Comparison of ENCODE assay signal across 8 mouse cellular contexts in the genomic region with DNA sequence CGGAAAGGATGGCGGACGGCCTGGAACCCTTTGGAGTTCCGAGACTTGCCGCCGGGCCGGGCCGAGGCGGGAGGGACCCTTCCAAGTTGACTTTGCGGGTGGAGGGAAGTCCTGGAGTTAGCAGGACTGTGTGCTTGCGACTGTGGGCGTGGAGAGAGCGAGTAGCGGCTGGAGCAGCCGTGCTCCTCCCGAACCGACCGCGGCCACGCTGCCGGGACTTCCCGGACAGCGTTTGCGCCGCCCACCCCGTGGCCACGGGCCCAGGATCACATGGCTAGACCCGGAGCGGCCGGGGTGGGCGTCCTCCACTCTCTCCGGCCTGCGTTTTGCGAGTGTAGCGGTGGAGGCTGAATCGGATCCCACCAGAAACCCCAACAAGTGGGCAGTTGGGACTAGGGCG. TPM values are rescaled to one million over a fixed set of nuclear protein-coding genes. Genes with fewer than 3 reads are reported as not detected.
DNase-seq lines count a peak whose midpoint lies in the region; ATAC-seq lines count a peak whose summit lies in the region.
"Not testable (repeated sequence)": the region's sequence is repeated elsewhere in the genome, so short reads cannot be mapped to it uniquely, and the experiment has no call there.

No protein-coding gene starts in this region.

- 36% methylated on average over 17 of the region's 37 CpGs for WGBS in embryonic facial prominence, embryonic 12.5 days
- 36% methylated on average over 14 of the region's 37 CpGs for WGBS in forebrain, embryonic 15.5 days
- 28% methylated on average over 16 of the region's 37 CpGs for WGBS in heart, embryonic 15.5 days
- 26% methylated on average over 9 of the region's 37 CpGs for WGBS in intestine, embryonic 14.5 days
- 22% methylated on average over 16 of the region's 37 CpGs for WGBS in limb, embryonic 13.5 days
- 14% methylated on average over 13 of the region's 37 CpGs for WGBS in lung, embryonic 15.5 days
- 22% methylated on average over 12 of the region's 37 CpGs for WGBS in midbrain, embryonic 16.5 days
- 21% methylated on average over 13 of the region's 37 CpGs for WGBS in stomach, embryonic 16.5 days

- peak overlapping the region; percentile 17; the same call in 1 of the 2 replicates for H3K4me3 ChIP-seq in embryonic facial prominence, embryonic 12.5 days
- H3K4me3 ChIP-seq in forebrain, embryonic 15.5 days; intestine, embryonic 14.5 days (ENCODE audit: low read depth, low read length); midbrain, embryonic 16.5 days (ENCODE audit: low read depth, low read length): not testable (repeated sequence)
- H3K4me3 ChIP-seq in heart, embryonic 15.5 days, result peak overlapping the region; percentile 33
- peak overlapping the region; percentile 28 for H3K4me3 ChIP-seq in limb, embryonic 13.5 days
- H3K4me3 ChIP-seq in lung, embryonic 15.5 days, result peak overlapping the region; percentile 12; the same call in 1 of the 2 replicates
- H3K4me3 ChIP-seq in stomach, embryonic 16.5 days (replicated peaks; ENCODE audit: low read length), result peak overlapping the region; percentile 31

- H3K9me3 ChIP-seq in embryonic facial prominence, embryonic 12.5 days; forebrain, embryonic 15.5 days; heart, embryonic 15.5 days (replicated peaks); intestine, embryonic 14.5 days (ENCODE audit: control insufficient read depth, low read length); limb, embryonic 13.5 days; lung, embryonic 15.5 days; midbrain, embryonic 16.5 days (replicated peaks; ENCODE audit: control insufficient read depth, low read length, poor library complexity, severe bottlenecking); stomach, embryonic 16.5 days (replicated peaks; ENCODE audit: control insufficient read depth, low read length): not testable (repeated sequence)

- H3K4me1 ChIP-seq in embryonic facial prominence, embryonic 12.5 days; forebrain, embryonic 15.5 days; heart, embryonic 15.5 days (replicated peaks); intestine, embryonic 14.5 days (replicated peaks; ENCODE audit: control insufficient read depth, insufficient read depth, low read length); limb, embryonic 13.5 days; lung, embryonic 15.5 days; midbrain, embryonic 16.5 days (ENCODE audit: control insufficient read depth, insufficient read depth, low read length); stomach, embryonic 16.5 days (ENCODE audit: control insufficient read depth, insufficient read depth, low read length): not testable (repeated sequence)

- H3K4me2 ChIP-seq in embryonic facial prominence, embryonic 12.5 days (replicated peaks), result peak overlapping the region; percentile 31
- peak overlapping the region; percentile 15; the same call in 1 of the 2 replicates for H3K4me2 ChIP-seq in forebrain, embryonic 15.5 days (replicated peaks)
- peak overlapping the region; percentile 52 for H3K4me2 ChIP-seq in heart, embryonic 15.5 days
- H3K4me2 ChIP-seq in intestine, embryonic 14.5 days (ENCODE audit: low read length), result peak overlapping the region; percentile 32
- peak overlapping the region; percentile 51 for H3K4me2 ChIP-seq in limb, embryonic 13.5 days (replicated peaks)
- H3K4me2 ChIP-seq in lung, embryonic 15.5 days, result peak overlapping the region; percentile 42
- H3K4me2 ChIP-seq in midbrain, embryonic 16.5 days (ENCODE audit: low read length), result peak overlapping the region; percentile 33; the same call in 1 of the 2 replicates
- H3K4me2 ChIP-seq in stomach, embryonic 16.5 days (ENCODE audit: low read depth, low read length), result peak overlapping the region; percentile 49

- not testable (repeated sequence) for DNase-seq in intestine, embryonic 14.5 days (ENCODE audit: low spot score)

- not testable (repeated sequence) for H3K36me3 ChIP-seq in embryonic facial prominence, embryonic 12.5 days; forebrain, embryonic 15.5 days; heart, embryonic 15.5 days; intestine, embryonic 14.5 days (ENCODE audit: control insufficient read depth, insufficient read depth, low read length); limb, embryonic 13.5 days; lung, embryonic 15.5 days; midbrain, embryonic 16.5 days (ENCODE audit: control insufficient read depth, insufficient read depth, low read length); stomach, embryonic 16.5 days (ENCODE audit: control insufficient read depth, insufficient read depth, low read length)

- H3K27ac ChIP-seq in embryonic facial prominence, embryonic 12.5 days; forebrain, embryonic 15.5 days (replicated peaks); intestine, embryonic 14.5 days (ENCODE audit: low read depth); limb, embryonic 13.5 days; midbrain, embryonic 16.5 days (ENCODE audit: low read length); stomach, embryonic 16.5 days (ENCODE audit: low read length): not testable (repeated sequence)
- peak overlapping the region; percentile 38 for H3K27ac ChIP-seq in heart, embryonic 15.5 days
- H3K27ac ChIP-seq in lung, embryonic 15.5 days, result peak overlapping the region; percentile 33; the same call in 1 of the 2 replicates

- ATAC-seq in embryonic facial prominence, embryonic 12.5 days (ENCODE audit: insufficient number of reproducible peaks, insufficient read depth, low FRiP score, low TSS enrichment), result 0 out of 2 replicates have a peak, but pooled peaks have one; percentile 60
- peak; percentile 86 for ATAC-seq in forebrain, embryonic 15.5 days (replicated peaks)
- ATAC-seq in heart, embryonic 15.5 days (replicated peaks; ENCODE audit: insufficient number of reproducible peaks, insufficient read depth, low FRiP score, low read depth), result peak; percentile 91
- ATAC-seq in intestine, embryonic 14.5 days (replicated peaks; ENCODE audit: low FRiP score, low TSS enrichment, low read depth), result peak; percentile 92
- peak; percentile 87 for ATAC-seq in limb, embryonic 13.5 days (ENCODE audit: low FRiP score, low read depth)
- ATAC-seq in lung, embryonic 15.5 days (ENCODE audit: borderline replicate concordance, extremely low read depth, low FRiP score, low TSS enrichment), result peak; percentile 87
- peak; percentile 45; the same call in 1 of the 2 replicates for ATAC-seq in midbrain, embryonic 16.5 days
- peak; percentile 93 for ATAC-seq in stomach, embryonic 16.5 days (ENCODE audit: insufficient read depth, low FRiP score)

- H3K9ac ChIP-seq in embryonic facial prominence, embryonic 12.5 days; forebrain, embryonic 15.5 days (replicated peaks); intestine, embryonic 14.5 days (ENCODE audit: low read length); limb, embryonic 13.5 days; lung, embryonic 15.5 days; midbrain, embryonic 16.5 days (ENCODE audit: low read depth, low read length): not testable (repeated sequence)
- H3K9ac ChIP-seq in heart, embryonic 15.5 days, result 0 out of 2 replicates have a peak overlapping the region, but pooled peaks have one; percentile 15
- H3K9ac ChIP-seq in stomach, embryonic 16.5 days (ENCODE audit: low read length), result peak overlapping the region; percentile 52; the same call in 1 of the 2 replicates

- not testable (repeated sequence) for H3K27me3 ChIP-seq in embryonic facial prominence, embryonic 12.5 days; forebrain, embryonic 15.5 days; heart, embryonic 15.5 days; intestine, embryonic 14.5 days (replicated peaks; ENCODE audit: control insufficient read depth, insufficient read depth, low read length); limb, embryonic 13.5 days; lung, embryonic 15.5 days; midbrain, embryonic 16.5 days (ENCODE audit: control insufficient read depth, insufficient read depth, low read depth, low read length); stomach, embryonic 16.5 days (ENCODE audit: control insufficient read depth, insufficient read depth, low read length)

RNA-seq across cellular contexts. Expression of a gene that starts 11.7 kb away (rescaled TPM):
- polyA plus RNA-seq in embryonic facial prominence, embryonic 12.5 days (2016; fragmentation: Nextera tagmentation; extraction: Ambion mirVana), result 4.7 and 6.8 TPM in 2 replicates
- polyA plus RNA-seq in forebrain, embryonic 15.5 days (2015; fragmentation: Nextera tagmentation; extraction: Ambion mirVana), result 0.40 and 0.66 TPM in 2 replicates
- polyA plus RNA-seq in heart, embryonic 15.5 days (2015; fragmentation: Nextera tagmentation; extraction: Ambion mirVana), result 4.0 and 5.5 TPM in 2 replicates
- 3.4 and 3.5 TPM in 2 replicates for polyA plus RNA-seq in intestine, embryonic 14.5 days (2014; fragmentation: Nextera tagmentation; extraction: Ambion mirVana)
- 3.3 and 3.5 TPM in 2 replicates for polyA plus RNA-seq in limb, embryonic 13.5 days (2015; fragmentation: Nextera tagmentation; extraction: Ambion mirVana)
- 2.9 and 3.8 TPM in 2 replicates for polyA plus RNA-seq in lung, embryonic 15.5 days (2015; fragmentation: Nextera tagmentation; extraction: Ambion mirVana)
- polyA plus RNA-seq in midbrain, embryonic 16.5 days (2015; fragmentation: Nextera tagmentation; extraction: Ambion mirVana), result 0.59 and 1.3 TPM in 2 replicates
- 3.4 and 4.6 TPM in 2 replicates for polyA plus RNA-seq in stomach, embryonic 16.5 days (2015; fragmentation: Nextera tagmentation; extraction: Ambion mirVana)

RNA-seq across cellular contexts. Expression of a gene that starts 48.2 kb away (rescaled TPM):
- 1.8 and 1.9 TPM in 2 replicates for polyA plus RNA-seq in embryonic facial prominence, embryonic 12.5 days (2016; fragmentation: Nextera tagmentation; extraction: Ambion mirVana)
- polyA plus RNA-seq in forebrain, embryonic 15.5 days (2015; fragmentation: Nextera tagmentation; extraction: Ambion mirVana), result 4.2 and 4.4 TPM in 2 replicates
- polyA plus RNA-seq in heart, embryonic 15.5 days (2015; fragmentation: Nextera tagmentation; extraction: Ambion mirVana), result 8.3 and 8.7 TPM in 2 replicates
- polyA plus RNA-seq in intestine, embryonic 14.5 days (2014; fragmentation: Nextera tagmentation; extraction: Ambion mirVana), result 1.4 and 2.0 TPM in 2 replicates
- polyA plus RNA-seq in limb, embryonic 13.5 days (2015; fragmentation: Nextera tagmentation; extraction: Ambion mirVana), result 2.2 and 3.2 TPM in 2 replicates
- polyA plus RNA-seq in lung, embryonic 15.5 days (2015; fragmentation: Nextera tagmentation; extraction: Ambion mirVana), result 3.6 and 5.1 TPM in 2 replicates
- 5.5 and 5.8 TPM in 2 replicates for polyA plus RNA-seq in midbrain, embryonic 16.5 days (2015; fragmentation: Nextera tagmentation; extraction: Ambion mirVana)
- 2.1 and 2.2 TPM in 2 replicates for polyA plus RNA-seq in stomach, embryonic 16.5 days (2015; fragmentation: Nextera tagmentation; extraction: Ambion mirVana)
